Mouse (Mus musculus): ENCODE results near the gene Scarf2.
A peak's percentile ranks its signal among the peaks of the same experiment; 100 is the strongest.

GRCm38 (mm10) chr16:17815411-17816402 lies 18.6 kb downstream of the Scarf2 start:
- peak; percentile 99 for TF ChIP-seq CTCF (IDR thresholded peaks at IDR 0.05; ENCODE audit: borderline replicate concordance, control insufficient read depth, extremely low read depth, insufficient read depth, low read length, poor library complexity)
- no peak for TF ChIP-seq POLR2A (IDR thresholded peaks at IDR 0.05; ENCODE audit: control insufficient read depth, extremely low read depth, insufficient read depth, low read length, poor library complexity)

All from thymus, adult 2 months (tissue).